Mouse (Mus musculus) limb, embryonic 12.5 days (tissue): ENCODE results near the gene Ceacam16. TPM values are rescaled to one million over a fixed set of nuclear protein-coding genes. Genes with fewer than 3 reads are reported as not detected.
A peak's percentile ranks its signal among the peaks of the same experiment; 100 is the strongest.

Source experiments
- ATAC-seq: fragments of 200-750 bp; cut with Nextera tagmentation; 2 replicates; pipeline ENCODE4 v1.8.0; 2017; ENCODE audit warnings: low read depth, moderate TSS enrichment; ENCODE audit not compliant: insufficient number of reproducible peaks, insufficient read depth, low FRiP score, low TSS enrichment
- H3K27ac ChIP-seq: fragments of 300-500 bp; sonication (generic); 2 replicates; pipeline ENCODE4 v1.5.1; 2016; ENCODE audit warnings: mild to moderate bottlenecking, moderate library complexity
- H3K27me3 ChIP-seq: fragments of 300-500 bp; sonication (generic); 2 replicates; pipeline ENCODE4 v1.6.1; 2016; ENCODE audit warnings: mild to moderate bottlenecking, moderate library complexity
- H3K36me3 ChIP-seq: fragments of 300-500 bp; sonication (generic); 2 replicates; pipeline ENCODE4 v1.6.1; 2016; ENCODE audit warnings: mild to moderate bottlenecking, moderate library complexity
- H3K4me1 ChIP-seq: fragments of 300-500 bp; sonication (generic); replicated peaks from 2 replicates; pipeline ENCODE4 v1.6.1; 2016
- H3K4me2 ChIP-seq: fragments of 300-500 bp; sonication (generic); 2 replicates; pipeline ENCODE4 v1.6.1; 2016; ENCODE audit warnings: mild to moderate bottlenecking, moderate library complexity
- H3K4me3 ChIP-seq: fragments of 300-500 bp; sonication (generic); replicated peaks from 2 replicates; pipeline ENCODE4 v1.5.1; 2016; ENCODE audit warnings: mild to moderate bottlenecking
- H3K9ac ChIP-seq: fragments of 300-500 bp; sonication (generic); replicated peaks from 2 replicates; pipeline ENCODE4 v1.6.1; 2016; ENCODE audit warnings: mild to moderate bottlenecking, moderate library complexity
- H3K9me3 ChIP-seq: fragments of 300-500 bp; sonication (generic); 2 replicates; pipeline ENCODE4 v1.6.1; 2016; ENCODE audit warnings: mild to moderate bottlenecking, moderate library complexity
- WGBS: fragments of 180-500 bp; shearing (Covaris S2); methylation state at CpG from one replicate; pipeline ENCODE4 v1.1.7; 2016; 5-methylcytosine and 5-hydroxymethylcytosine counted together
- polyA plus RNA-seq: library from polyadenylated mRNA; unstranded; fragments of >200 nt; fragmentation: Nextera tagmentation; extraction: Ambion mirVana; gene quantifications from 2 replicates; pipeline ENCODE4 v1.2.1, GENCODE M21; 2016

Ceacam16 gene
- polyA plus RNA-seq, 1 experiment from 2014 or later, result not detected

DNA sequence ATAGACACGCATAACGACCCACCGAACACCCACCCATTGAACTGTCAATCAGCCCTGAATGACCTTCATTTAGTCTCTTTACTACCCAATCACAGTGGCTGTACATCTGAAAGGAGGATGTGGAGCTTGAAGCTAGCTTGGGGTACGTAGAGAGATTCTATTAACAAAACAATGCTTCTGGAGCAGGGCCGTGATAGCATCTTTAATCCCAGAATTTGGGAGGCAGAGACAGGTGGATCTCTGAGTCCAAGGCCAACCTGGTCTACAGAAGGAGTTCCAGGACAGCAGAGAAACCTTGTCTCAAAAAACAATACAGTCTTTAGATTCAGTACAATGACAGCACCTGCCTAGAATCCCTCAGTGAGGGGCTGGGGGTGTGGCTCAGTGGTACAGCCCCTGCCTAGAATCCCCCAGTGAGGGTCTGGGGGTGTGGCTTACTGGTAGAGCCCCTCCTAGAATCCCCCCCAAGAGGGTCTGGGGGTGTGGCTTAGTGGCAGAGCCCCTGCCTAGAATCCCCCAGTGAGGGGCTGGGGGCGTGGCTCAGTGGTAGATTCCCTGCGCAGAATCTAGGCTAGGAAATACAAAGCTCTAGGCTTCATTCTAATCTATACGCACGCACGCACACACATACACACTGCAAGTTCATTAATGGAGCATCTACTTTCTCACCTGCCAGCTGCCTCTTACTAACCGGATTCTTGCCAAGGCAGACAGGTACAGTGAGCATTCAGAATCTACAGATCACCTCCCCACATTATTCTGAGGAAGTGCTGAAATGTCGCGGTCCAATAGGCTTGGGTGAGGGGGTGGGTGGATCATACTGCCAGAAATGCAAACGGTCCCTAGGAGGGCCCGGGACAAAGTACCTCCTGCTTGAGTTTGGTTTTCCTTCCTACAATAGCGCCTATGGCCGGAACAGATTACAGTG lies 45.5 kb downstream of the Ceacam16 start:
- peak; percentile 22; the same call in 1 of the 2 replicates for ATAC-seq
- H3K27ac ChIP-seq, result no peak overlapping the region
- peak overlapping the region; percentile 38 for H3K4me3 ChIP-seq
- H3K9me3 ChIP-seq, result 0 out of 2 replicates have a peak, but pooled peaks cover 3% of the 10 kb centered on the region
- peak overlapping the region; percentile 31 for H3K9ac ChIP-seq
- 33% methylated on average over 17 of the region's 17 CpGs for WGBS
- peak overlapping the region; percentile 74 for H3K4me2 ChIP-seq
- no peaks in the 10 kb centered on the region for H3K36me3 ChIP-seq
- H3K4me1 ChIP-seq, result peaks cover 30% of the 10 kb centered on the region
- peaks cover 65% of the 10 kb centered on the region for H3K27me3 ChIP-seq

GRCm38 (mm10) chr7:19813579-19814122 lies 47.4 kb downstream of the Ceacam16 start:
- no peak overlapping the region for H3K4me2 ChIP-seq
- no peak overlapping the region for H3K4me3 ChIP-seq
- H3K4me1 ChIP-seq, result peaks cover 33% of the 10 kb centered on the region
- no peak overlapping the region for H3K9ac ChIP-seq
- no peaks in the 10 kb centered on the region for H3K36me3 ChIP-seq
- 82% methylated on average over 6 of the region's 6 CpGs for WGBS
- H3K27ac ChIP-seq, result no peak overlapping the region
- peaks cover 72% of the 10 kb centered on the region for H3K27me3 ChIP-seq
- 0 out of 2 replicates have a peak, but pooled peaks cover 3% of the 10 kb centered on the region for H3K9me3 ChIP-seq
- ATAC-seq, result no peak

- H3K9ac ChIP-seq, result no peak overlapping the region
- H3K27ac ChIP-seq, result no peak overlapping the region
- no peak overlapping the region for H3K4me2 ChIP-seq
- 85% methylated on average over 4 of the region's 4 CpGs for WGBS
- peaks cover 33% of the 10 kb centered on the region for H3K4me1 ChIP-seq
- H3K27me3 ChIP-seq, result peaks cover 74% of the 10 kb centered on the region
- 0 out of 2 replicates have a peak, but pooled peaks cover 3% of the 10 kb centered on the region for H3K9me3 ChIP-seq
- no peak for ATAC-seq
- H3K4me3 ChIP-seq, result no peak overlapping the region
- no peaks in the 10 kb centered on the region for H3K36me3 ChIP-seq
These were observed 47.9 kb downstream of the Ceacam16 start for GRCm38 (mm10) chr7:19813161-19813560.

DNA sequence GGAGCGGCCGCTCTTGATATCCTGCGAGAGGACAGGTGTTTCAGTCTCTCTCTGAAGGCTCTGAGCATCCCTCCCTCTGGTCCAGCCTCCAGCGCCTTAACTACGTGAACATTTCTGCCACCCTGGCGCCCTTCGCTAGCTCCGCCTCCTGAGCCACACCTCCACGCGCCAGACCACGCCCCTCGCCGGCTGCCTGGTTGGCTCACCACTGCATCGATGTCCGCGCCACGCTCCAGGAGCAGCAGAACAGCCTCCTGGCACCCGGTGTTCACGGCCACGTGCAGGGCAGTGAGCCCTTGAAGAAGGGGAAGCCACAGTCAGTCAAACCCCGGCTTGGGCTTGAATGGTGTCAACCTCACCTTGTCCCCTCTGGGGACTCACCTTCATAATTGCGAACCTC lies 50.0 kb downstream of the Ceacam16 start:
- 4% methylated on average over 22 of the region's 22 CpGs for WGBS
- no peak overlapping the region for H3K27ac ChIP-seq
- H3K9me3 ChIP-seq, result 0 out of 2 replicates have a peak, but pooled peaks cover 3% of the 10 kb centered on the region
- peak overlapping the region; percentile 14 for H3K4me3 ChIP-seq
- peaks cover 16% of the 10 kb centered on the region for H3K4me1 ChIP-seq
- ATAC-seq, result peak; percentile 33; the same call in 1 of the 2 replicates
- no peaks in the 10 kb centered on the region for H3K36me3 ChIP-seq
- peaks cover 69% of the 10 kb centered on the region for H3K27me3 ChIP-seq
- H3K4me2 ChIP-seq, result peak overlapping the region; percentile 45
- no peak overlapping the region for H3K9ac ChIP-seq

GRCm38 (mm10) chr7:19809369-19809768 lies 51.7 kb downstream of the Ceacam16 start:
- Histone ChIP-seq H3K4me1 (peaks cover 9% of the 10 kb centered on the region; the same call in 1 of the 2 replicates), H3K36me3 (no peaks in the 10 kb centered on the region), H3K4me3 (peak overlapping the region; percentile 29), H3K27me3 (peaks cover 60% of the 10 kb centered on the region), H3K27ac (no peak overlapping the region), H3K4me2 (peak overlapping the region; percentile 50), H3K9ac (no peak overlapping the region; the same call in 1 of the 2 replicates), H3K9me3 (peaks cover 5% of the 10 kb centered on the region; the same call in 1 of the 2 replicates)
- 1% methylated on average over 27 of the region's 27 CpGs for WGBS
- 0 out of 2 replicates have a peak, but pooled peaks have one; percentile 9 for ATAC-seq

DNA sequence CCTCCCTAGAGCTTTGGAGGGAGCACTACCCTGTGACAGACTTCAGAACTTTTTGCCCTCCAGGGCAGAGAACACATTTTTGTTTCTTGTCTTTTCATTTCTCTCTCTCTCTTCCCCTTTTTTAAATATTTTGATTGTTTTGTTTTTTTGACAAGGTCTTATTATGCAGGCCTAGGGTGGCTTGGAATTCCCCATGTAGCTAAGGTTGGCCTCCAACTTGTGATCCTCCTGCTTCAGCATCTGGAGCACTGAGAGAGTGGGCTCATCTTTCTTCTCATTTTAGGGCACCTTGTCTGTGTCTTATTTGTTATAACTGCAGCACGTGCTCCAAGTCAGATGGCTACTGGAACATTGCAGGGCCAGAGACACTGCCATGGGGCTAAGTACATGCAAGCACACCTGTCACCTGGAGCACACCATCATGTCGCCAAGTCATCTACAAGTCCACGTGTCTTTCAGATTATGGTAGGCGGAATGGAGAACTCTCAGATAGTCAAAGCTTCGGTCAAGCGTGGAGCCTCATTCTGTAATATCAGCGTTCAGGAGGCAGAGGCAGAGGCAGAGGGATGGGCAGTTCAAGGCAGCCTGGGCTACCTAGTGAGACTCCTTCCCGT lies 54.6 kb downstream of the Ceacam16 start:
- Histone ChIP-seq H3K4me2 (no peak overlapping the region), H3K4me1 (peaks cover 9% of the 10 kb centered on the region; the same call in 1 of the 2 replicates), H3K9me3 (peaks cover 5% of the 10 kb centered on the region; the same call in 1 of the 2 replicates), H3K4me3 (no peak overlapping the region), H3K36me3 (no peaks in the 10 kb centered on the region), H3K27me3 (peaks cover 43% of the 10 kb centered on the region), H3K9ac (no peak overlapping the region), H3K27ac (no peak overlapping the region)
- 84% methylated on average over 8 of the region's 8 CpGs for WGBS
- no peak for ATAC-seq

- Histone ChIP-seq H3K36me3 (no peaks in the 10 kb centered on the region), H3K4me3 (no peak overlapping the region), H3K9me3 (peaks cover 5% of the 10 kb centered on the region; the same call in 1 of the 2 replicates), H3K27ac (no peak overlapping the region), H3K4me2 (no peak overlapping the region), H3K9ac (no peak overlapping the region), H3K4me1 (no peaks in the 10 kb centered on the region), H3K27me3 (peaks cover 11% of the 10 kb centered on the region)
- no peak for ATAC-seq
- WGBS, result 21% methylated on average over 7 of the region's 7 CpGs
These were observed 58.1 kb downstream of the Ceacam16 start for GRCm38 (mm10) chr7:19802995-19803394.

Other genes starting within 250 kb of the Ceacam16 start
- gene Relb, start 231.9 kb downstream of the Ceacam16 start, polyA plus RNA-seq, result 5.8 and 7.3 TPM in 2 replicates
- gene Clptm1, start 196.3 kb downstream of the Ceacam16 start, polyA plus RNA-seq, result 92.6 and 94.2 TPM in 2 replicates
- gene Apoc2, start 183.4 kb downstream of the Ceacam16 start, polyA plus RNA-seq, result 0.97 TPM in 1 of 2 replicates, not detected in the other
- not detected in 2 replicates for gene Gm44805, start 179.9 kb downstream of the Ceacam16 start, polyA plus RNA-seq
- not detected in 2 replicates for gene Apoc4, start 179.8 kb downstream of the Ceacam16 start, polyA plus RNA-seq
- 4.6 and 7.0 TPM in 2 replicates for gene Apoc1, start 168.6 kb downstream of the Ceacam16 start, polyA plus RNA-seq
- 114 and 131 TPM in 2 replicates for gene Apoe, start 162.1 kb downstream of the Ceacam16 start, polyA plus RNA-seq
- 166 and 174 TPM in 2 replicates for gene Tomm40, start 145.9 kb downstream of the Ceacam16 start, polyA plus RNA-seq
- gene Nectin2, start 110.8 kb downstream of the Ceacam16 start, polyA plus RNA-seq, result 65.0 and 74.9 TPM in 2 replicates
- gene Bcam, start 90.3 kb downstream of the Ceacam16 start, polyA plus RNA-seq, result 59.7 and 63.3 TPM in 2 replicates
- gene Cblc, start 64.5 kb downstream of the Ceacam16 start, polyA plus RNA-seq, result 2.8 and 3.1 TPM in 2 replicates
- gene Bcl3, start 38.5 kb downstream of the Ceacam16 start, polyA plus RNA-seq, result 0.54 and 0.82 TPM in 2 replicates
- 0.43 TPM in 1 of 2 replicates, not detected in the other for gene Gm19345, start 9.3 kb downstream of the Ceacam16 start, polyA plus RNA-seq
- gene Ceacam19, start 26.7 kb upstream of the Ceacam16 start, polyA plus RNA-seq, result not detected in 2 replicates
- 7.5 and 8.1 TPM in 2 replicates for gene Pvr, start 59.9 kb upstream of the Ceacam16 start, polyA plus RNA-seq
- gene Igsf23, start 89.5 kb upstream of the Ceacam16 start, polyA plus RNA-seq, result 0.14 TPM in 1 of 2 replicates, not detected in the other
- gene Ceacam20, start 104.1 kb upstream of the Ceacam16 start, polyA plus RNA-seq, result not detected in 2 replicates
- not detected in 2 replicates for gene Nlrp9b, start 130.2 kb upstream of the Ceacam16 start, polyA plus RNA-seq
- not detected in 2 replicates for gene Vmn1r91, start 238.4 kb upstream of the Ceacam16 start, polyA plus RNA-seq